Mouse (Mus musculus) B cell, adult (primary cell): Measurements from ENCODE around the gene Ide. TPM values are rescaled to one million over a fixed set of nuclear protein-coding genes. Genes with fewer than 3 reads are reported as not detected.

Experiments
- total RNA-seq: library from RNA; stranded (reverse); gene quantifications from 4 replicates; pipeline ENCODE4 v1.2.4, GENCODE M21; 2023; ENCODE audit not compliant: inconsistent age

Gene Ide
- total RNA-seq, result 33.4 to 37.7 TPM (median 36.6 TPM) in 4 replicates

GRCm38 (mm10) chr19:37337752-37338151 lies at the start of gene Ide:
Gene Ide (minus strand): TSS chr19:37337852.

GRCm38 (mm10) chr19:37375755-37376615 lies 38.3 kb upstream of the Ide start, which contains the start of gene Kif11:
Gene Kif11 (plus strand): TSS chr19:37376403.

Other genes starting within 250 kb of the Ide start
- 56.7 to 73.9 TPM (median 64.6 TPM) in 4 replicates for gene March5, start 130.3 kb downstream of the Ide start, total RNA-seq
- gene Cpeb3, start 129.3 kb downstream of the Ide start, total RNA-seq, result 0.51 to 1.5 TPM (median 0.63 TPM) in 4 replicates
- 1.9 to 2.8 TPM (median 2.2 TPM) in 4 replicates for gene Kif11, start 38.6 kb upstream of the Ide start, total RNA-seq
- gene Hhex, start 97.0 kb upstream of the Ide start, total RNA-seq, result 86.0 to 102 TPM (median 96.7 TPM) in 4 replicates
- gene Exoc6, start 212.6 kb upstream of the Ide start, total RNA-seq, result 40.2 to 47.8 TPM (median 45.5 TPM) in 4 replicates